Mouse (Mus musculus) heart, adult 2 months (tissue): Measurements from ENCODE around the gene Phospho1. TPM values are rescaled to one million over a fixed set of nuclear protein-coding genes. Genes with fewer than 3 reads are reported as not detected.

Experiments used
- DNase-seq, 2 experiments: peaks; one replicate each; pipeline ENCODE4 v3.0.0; 2021
- H3K27ac ChIP-seq: fragments of 200-600 bp; 2 replicates; pipeline ENCODE4 v1.8.1; 2022
- H3K27me3 ChIP-seq: fragments of 200-500 bp; 2 replicates; pipeline ENCODE4 v1.6.1; 2012; ENCODE audit warnings: mild to moderate bottlenecking, low read length, inconsistent platforms, mixed read lengths; ENCODE audit not compliant: control insufficient read depth, insufficient read depth
- H3K36me3 ChIP-seq: fragments of 200-500 bp; 2 replicates; pipeline ENCODE4 v1.6.1; 2012; ENCODE audit warnings: low read length, inconsistent platforms; ENCODE audit not compliant: control insufficient read depth, insufficient read depth
- H3K4me1 ChIP-seq: fragments of 200-500 bp; 2 replicates; pipeline ENCODE4 v1.6.1; 2011; ENCODE audit warnings: low read length; ENCODE audit not compliant: control insufficient read depth, insufficient read depth
- H3K4me3 ChIP-seq: fragments of 200-600 bp; 2 replicates; pipeline ENCODE4 v1.8.1; 2022
- H3K79me2 ChIP-seq: fragments of 200-500 bp; replicated peaks from 2 replicates; pipeline ENCODE4 v1.6.1; 2012; ENCODE audit warnings: mild to moderate bottlenecking, inconsistent platforms, low read length, moderate library complexity, mixed read lengths; ENCODE audit not compliant: control insufficient read depth, insufficient read depth
- H3K9ac ChIP-seq: fragments of 200-500 bp; 2 replicates; pipeline ENCODE4 v1.6.1; 2012; ENCODE audit warnings: low read depth, mild to moderate bottlenecking, control low read depth, inconsistent platforms, low read length, mixed read lengths
- CTCF ChIP-seq: fragments of 200-600 bp; IDR thresholded peaks from 2 replicates; pipeline ENCODE4 v1.8.1; 2022; ENCODE audit warnings: antibody characterized with exemption, mild to moderate bottlenecking, moderate library complexity
- EP300 ChIP-seq: fragments of 200-500 bp; IDR thresholded peaks from 2 replicates; pipeline ENCODE4 v1.6.1; 2011; ENCODE audit warnings: low read depth, low read length, control low read depth; ENCODE audit not compliant: insufficient read depth
- POLR2A ChIP-seq: fragments of 200-500 bp; IDR thresholded peaks from 2 replicates; pipeline ENCODE4 v1.6.1; 2011; ENCODE audit warnings: mild to moderate bottlenecking, low read depth, low read length, control low read depth; ENCODE audit not compliant: insufficient read depth
- WGBS: fragments of 180-500 bp; shearing (Covaris S2); methylation state at CpG from one replicate; pipeline ENCODE4 v1.1.7; 2018; 5-methylcytosine and 5-hydroxymethylcytosine counted together
- intact Hi-C: fragments of 180-260 bp; cut with DNase I; formaldehyde crosslinking; loops from one replicate; pipeline ENCODE4 v1.15.1; 2025
- polyA plus RNA-seq: library from polyadenylated mRNA; depleted of rRNA; stranded (reverse); fragments of >200 nt; gene quantifications from 2 replicates; pipeline ENCODE4 v1.2.3, GENCODE M21; 2012
- total RNA-seq, 2 experiments: library from RNA; stranded (reverse); gene quantifications; 2 replicates each; pipeline ENCODE4 v1.2.3; 2021

Gene Phospho1
- total and polyA plus RNA-seq, 3 experiments, result 181 to 244 (median 206) TPM

- no peak for DNase-seq
- Histone ChIP-seq H3K4me3 (no peak overlapping the region), H3K9ac (no peak overlapping the region), H3K4me1 (no peaks in the 10 kb centered on the region), H3K27ac (no peak overlapping the region), H3K79me2 (no peaks in the 10 kb centered on the region), H3K27me3 (no peaks in the 10 kb centered on the region), H3K36me3 (no peaks in the 10 kb centered on the region)
- TF ChIP-seq POLR2A, result no peak
- no peak for TF ChIP-seq CTCF
- TF ChIP-seq EP300, result no peak
- intact Hi-C loops, result no loop called here
- WGBS, result 90% methylated on average over 2 of the region's 2 CpGs
These were observed 10.2 kb upstream of the Phospho1 start for GRCm38 (mm10) chr11:95814101-95814500.

DNA sequence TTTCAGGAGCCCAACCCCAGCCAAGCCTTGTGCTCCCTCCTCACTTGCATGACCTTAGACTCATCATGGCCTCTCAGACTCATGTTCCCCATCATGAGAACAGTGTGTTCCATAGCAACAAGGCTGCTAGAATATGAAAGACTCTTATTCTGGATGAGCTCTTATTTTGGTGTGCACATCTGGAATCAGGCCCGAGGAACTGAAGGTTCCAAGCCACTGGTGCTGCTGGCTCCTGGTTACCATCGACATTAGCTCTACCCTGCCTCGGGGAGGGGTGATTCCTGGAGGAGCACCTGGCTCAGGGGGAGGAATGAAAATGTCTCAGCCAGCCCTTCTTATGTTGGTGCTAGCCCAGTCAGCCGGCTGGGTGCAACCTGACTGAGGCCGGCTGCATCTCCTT lies 9.4 kb upstream of the Phospho1 start:
- Histone ChIP-seq H3K27ac (no peak overlapping the region), H3K36me3 (no peaks in the 10 kb centered on the region), H3K4me1 (no peaks in the 10 kb centered on the region), H3K9ac (no peak overlapping the region), H3K4me3 (no peak overlapping the region), H3K79me2 (no peaks in the 10 kb centered on the region), H3K27me3 (no peaks in the 10 kb centered on the region)
- no peak for DNase-seq
- intact Hi-C loops, result no loop called here
- WGBS, result 54% methylated on average over 5 of the region's 5 CpGs
- TF ChIP-seq POLR2A, result no peak

- H3K27me3 ChIP-seq, result no peaks in the 10 kb centered on the region
- no peak for DNase-seq
- no peaks in the 10 kb centered on the region for H3K36me3 ChIP-seq
- intact Hi-C loops, result no loop called here
- no peak overlapping the region for H3K27ac ChIP-seq
- 68% methylated on average over 9 of the region's 9 CpGs for WGBS
- no peak overlapping the region for H3K4me3 ChIP-seq
- no peak overlapping the region for H3K9ac ChIP-seq
- H3K79me2 ChIP-seq, result no peaks in the 10 kb centered on the region
- TF ChIP-seq POLR2A (no peak), EP300 (no peak), CTCF (no peak)
- H3K4me1 ChIP-seq, result no peaks in the 10 kb centered on the region
These were observed 8.9 kb upstream of the Phospho1 start for GRCm38 (mm10) chr11:95815412-95815811.

DNA sequence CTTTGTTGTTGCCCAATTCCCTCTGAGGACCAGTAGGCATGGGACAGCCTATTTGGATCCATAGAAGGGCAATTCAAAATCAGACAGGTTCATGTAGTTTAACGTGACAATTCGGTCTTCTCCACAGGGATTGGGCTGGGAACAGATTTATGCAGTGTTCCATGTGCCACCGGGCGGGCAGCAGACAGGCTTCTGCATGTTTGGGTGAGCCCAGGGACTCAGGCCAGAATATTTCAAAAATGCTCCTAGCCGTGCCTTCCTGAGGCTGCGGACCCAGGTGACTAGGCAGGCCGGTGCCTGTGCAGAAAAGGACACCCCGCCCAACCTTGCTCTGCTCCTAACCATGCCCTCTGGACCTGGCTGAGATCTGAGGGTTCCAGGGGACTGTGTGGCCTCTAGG lies 5.2 kb upstream of the Phospho1 start:
- Histone ChIP-seq H3K27ac (no peak overlapping the region), H3K4me1 (no peaks in the 10 kb centered on the region), H3K9ac (no peak overlapping the region), H3K79me2 (no peaks in the 10 kb centered on the region), H3K4me3 (no peak overlapping the region), H3K27me3 (no peaks in the 10 kb centered on the region), H3K36me3 (no peaks in the 10 kb centered on the region)
- 77% methylated on average over 8 of the region's 8 CpGs for WGBS
- intact Hi-C loops, result no loop called here
- DNase-seq, result no peak
- TF ChIP-seq CTCF (no peak), EP300 (no peak), POLR2A (no peak)

GRCm38 (mm10) chr11:95821511-95821910 lies 2.8 kb upstream of the Phospho1 start:
- Histone ChIP-seq H3K9ac (no peak overlapping the region), H3K4me3 (no peak overlapping the region), H3K27ac (no peak overlapping the region), H3K36me3 (no peaks in the 10 kb centered on the region), H3K79me2 (no peaks in the 10 kb centered on the region), H3K4me1 (no peaks in the 10 kb centered on the region), H3K27me3 (no peaks in the 10 kb centered on the region)
- no peak for DNase-seq
- WGBS, result 94% methylated on average over 3 of the region's 3 CpGs
- TF ChIP-seq EP300 (no peak), POLR2A (no peak), CTCF (no peak)
- intact Hi-C loops, result loop anchor here (5.0 kb wide), 1 partner anchor 134 kb away; no protein-coding TSS in a partner anchor

GRCm38 (mm10) chr11:95822437-95822836 lies 1.9 kb upstream of the Phospho1 start:
- WGBS, result 95% methylated on average over 4 of the region's 4 CpGs
- no peak overlapping the region for H3K27ac ChIP-seq
- TF ChIP-seq CTCF (no peak), POLR2A (no peak), EP300 (no peak)
- DNase-seq, result no peak
- no peak overlapping the region for H3K9ac ChIP-seq
- H3K36me3 ChIP-seq, result no peaks in the 10 kb centered on the region
- H3K4me1 ChIP-seq, result peaks cover 7% of the 10 kb centered on the region
- no peaks in the 10 kb centered on the region for H3K27me3 ChIP-seq
- no peaks in the 10 kb centered on the region for H3K79me2 ChIP-seq
- intact Hi-C loops, result loop anchor here (5.0 kb wide), 1 partner anchor 135 kb away; no protein-coding TSS in a partner anchor
- H3K4me3 ChIP-seq, result no peak overlapping the region

DNA sequence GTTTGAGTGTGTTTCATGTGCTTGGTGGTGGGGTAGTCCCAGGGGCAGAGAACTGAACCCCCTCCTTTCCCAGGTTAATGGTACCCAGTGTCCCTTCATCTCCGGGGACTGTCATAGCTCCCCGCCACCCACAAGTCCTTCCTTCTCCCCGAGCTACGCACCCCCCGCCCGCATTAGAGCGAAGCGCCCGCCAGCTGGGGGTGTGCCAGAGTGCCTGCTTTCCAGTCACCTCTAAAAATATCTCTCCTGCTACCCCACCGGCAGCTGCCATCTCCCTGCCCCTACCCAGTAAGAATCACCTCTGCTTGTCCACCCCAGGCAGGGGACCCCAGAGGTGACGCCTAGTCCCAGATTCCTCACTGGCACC lies 561 bp downstream of the Phospho1 start:
- no peaks in the 10 kb centered on the region for H3K79me2 ChIP-seq
- H3K27ac ChIP-seq, result peak overlapping the region; percentile 97
- TF ChIP-seq POLR2A, result peak; percentile 61; the same call in 1 of the 2 replicates
- 0 out of 2 replicates have a peak, but pooled peaks have one; percentile 27 for TF ChIP-seq EP300
- TF ChIP-seq CTCF, result no peak
- peak overlapping the region; percentile 79 for H3K9ac ChIP-seq
- intact Hi-C loops, result loop anchor here (2.0 to 5.0 kb wide), 2 partner anchors 28 to 138 kb away; no protein-coding TSS in a partner anchor
- DNase-seq, result peak; percentile 83 to 87
- 2% methylated on average over 11 of the region's 11 CpGs for WGBS
- peaks cover 9% of the 10 kb centered on the region for H3K4me1 ChIP-seq
- peak overlapping the region; percentile 81 for H3K4me3 ChIP-seq
- no peaks in the 10 kb centered on the region for H3K36me3 ChIP-seq
- no peaks in the 10 kb centered on the region for H3K27me3 ChIP-seq
